Mouse (Mus musculus) cerebellum, adult 9-10 months (tissue): ENCODE results near the gene Milr1.
"Not testable (repeated sequence)": the region's sequence is repeated elsewhere in the genome, so short reads cannot be mapped to it uniquely, and the experiment has no call there.

ENCODE experiments used
- DNase-seq: peaks from one replicate; pipeline ENCODE4 v3.0.0; 2022

The Milr1 gene

DNA sequence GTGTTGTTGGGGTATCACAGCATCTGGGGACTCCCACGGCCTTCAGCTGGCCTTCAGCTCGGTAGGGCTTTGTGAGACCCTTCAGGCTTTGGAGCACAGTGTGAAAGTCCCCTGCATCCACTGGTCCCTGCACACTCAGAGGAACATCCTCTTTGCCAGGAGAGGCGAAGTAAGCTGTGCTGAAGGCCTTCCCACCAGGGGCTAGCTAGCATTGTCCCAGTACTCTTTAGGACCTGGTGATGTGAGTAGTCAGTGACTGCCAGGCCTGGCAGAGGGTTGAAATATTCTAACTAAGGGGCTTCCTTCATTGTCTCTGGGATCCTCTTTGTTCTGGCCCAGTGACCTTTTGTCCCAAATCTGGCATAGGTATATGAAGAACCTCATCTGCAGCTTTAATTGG is 14.4 kb upstream of the Milr1 start:
- DNase-seq, result no peak

DNA sequence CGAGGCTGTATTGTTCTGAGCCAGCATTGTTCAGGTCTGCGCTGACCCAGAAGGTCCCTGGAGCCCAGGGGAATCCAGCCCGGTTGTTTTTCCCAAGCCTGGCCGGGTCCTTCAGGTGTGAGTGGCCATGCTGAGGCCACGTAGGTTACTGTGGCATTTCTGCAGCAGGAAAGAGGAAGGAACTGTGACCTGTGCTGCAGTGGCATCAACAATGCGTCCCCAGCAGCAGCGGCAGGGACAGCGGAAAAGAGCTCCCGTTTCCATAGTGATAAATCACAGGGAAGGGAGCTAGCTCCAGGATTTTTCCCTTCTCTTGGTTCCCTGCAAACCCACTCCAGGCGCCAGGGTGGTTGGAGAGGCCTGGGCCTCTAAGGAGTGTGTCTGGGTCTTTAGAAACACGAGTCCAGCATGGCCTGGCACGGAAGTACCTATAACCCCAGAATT is 13.8 kb upstream of the Milr1 start:
- no peak for DNase-seq

DNA sequence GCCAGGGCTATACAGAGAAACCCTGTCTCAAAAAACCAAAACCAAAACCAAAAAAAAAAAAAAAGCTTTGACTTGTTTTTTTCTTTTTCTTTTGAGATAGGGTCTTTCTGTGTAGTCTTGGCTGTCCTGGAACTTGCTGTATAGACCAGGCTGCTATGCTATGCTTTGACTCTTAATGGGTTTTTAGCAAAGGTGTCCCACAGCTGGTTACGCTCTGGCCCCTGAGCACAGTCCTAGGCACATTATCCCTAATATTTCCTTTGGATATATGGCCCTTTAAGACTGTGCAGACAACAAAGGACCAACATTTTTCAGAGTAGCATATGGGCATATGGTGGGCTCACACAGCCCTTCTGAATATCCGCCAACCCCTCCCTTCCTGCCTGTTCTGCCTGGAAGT is 11.9 kb upstream of the Milr1 start:
- DNase-seq, result no peak

DNA sequence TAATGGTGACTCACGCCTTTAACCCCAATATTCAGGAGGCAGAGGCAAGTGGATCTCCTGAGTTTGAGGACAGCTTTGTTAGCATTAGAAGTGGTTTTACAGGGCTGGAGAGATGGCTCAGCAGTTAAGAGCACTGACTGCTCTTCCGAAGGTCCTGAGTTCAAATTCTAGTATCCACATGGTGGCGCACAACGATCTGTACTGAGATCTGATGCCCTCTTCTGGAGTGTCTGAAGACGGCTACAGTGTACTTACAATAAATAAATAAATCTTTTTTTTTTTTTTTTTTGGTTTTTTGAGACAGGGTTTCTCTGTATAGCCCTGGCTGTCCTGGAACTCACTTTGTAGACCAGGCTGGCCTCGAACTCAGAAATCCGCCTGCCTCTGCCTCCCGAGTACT is 10.3 kb upstream of the Milr1 start:
- DNase-seq, result not testable (repeated sequence)

DNA sequence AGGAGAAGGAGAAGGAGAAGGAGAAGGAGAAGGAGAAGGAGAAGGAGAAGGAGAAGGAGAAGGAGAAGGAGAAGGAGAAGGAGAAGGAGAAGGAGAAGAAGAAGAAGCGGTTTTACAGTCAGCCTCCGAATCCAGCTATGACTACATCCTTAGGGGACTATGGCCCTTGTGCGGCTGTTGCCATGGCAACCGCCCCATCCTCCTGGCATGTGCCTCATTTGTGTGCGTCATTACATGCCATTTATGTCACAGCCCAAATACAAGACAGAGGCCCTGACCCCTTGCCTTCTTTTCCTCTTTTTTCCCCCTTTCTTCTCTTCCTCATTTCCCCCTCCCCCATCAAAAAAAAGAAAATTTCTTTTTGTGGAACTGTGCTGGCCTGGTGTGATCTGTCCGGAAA is 9.8 kb upstream of the Milr1 start:
- DNase-seq, result no peak

DNA sequence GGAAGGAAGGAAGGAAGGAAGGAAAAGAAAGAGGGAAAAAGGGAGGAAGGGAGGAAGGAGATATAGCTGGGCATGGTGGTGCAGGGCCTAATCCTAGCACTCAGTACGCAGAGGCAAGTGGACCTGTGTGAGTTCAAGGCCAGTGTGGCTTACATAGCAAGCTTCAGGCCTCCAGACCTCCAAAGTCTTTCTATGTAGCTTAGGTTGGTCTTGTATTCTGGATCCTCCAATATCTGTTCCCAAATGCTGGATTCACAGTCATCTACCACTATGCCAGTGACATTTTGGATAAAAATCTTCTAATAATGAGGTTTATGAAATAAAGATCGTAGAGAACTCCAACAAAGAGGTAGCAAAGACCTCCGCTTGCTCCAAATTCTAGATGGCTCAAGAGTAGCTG is 9.2 kb upstream of the Milr1 start:
- DNase-seq, result no peak

DNA sequence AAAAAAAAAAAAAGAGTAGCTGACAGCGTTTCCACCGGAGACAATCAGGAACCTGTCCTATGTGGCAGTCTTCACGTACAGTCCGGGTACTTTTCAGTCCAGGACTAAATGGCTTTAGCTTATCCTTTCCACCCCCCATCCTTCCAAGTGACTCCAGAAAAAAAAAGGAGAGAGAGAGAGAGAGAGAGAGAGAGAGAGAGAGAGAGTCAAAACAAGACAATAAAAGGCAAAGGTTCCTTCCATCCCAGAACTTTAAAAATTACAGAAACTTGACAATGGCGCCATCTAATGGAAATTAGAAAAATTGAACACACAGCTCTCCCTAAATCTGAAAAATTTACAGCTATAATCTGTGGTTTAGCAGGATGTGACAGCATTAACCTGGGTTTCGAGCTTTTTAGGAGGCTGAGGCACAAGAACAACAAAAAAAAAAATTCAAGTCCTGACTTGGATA is 8.6 kb upstream of the Milr1 start:
- peak; percentile 34 for DNase-seq

DNA sequence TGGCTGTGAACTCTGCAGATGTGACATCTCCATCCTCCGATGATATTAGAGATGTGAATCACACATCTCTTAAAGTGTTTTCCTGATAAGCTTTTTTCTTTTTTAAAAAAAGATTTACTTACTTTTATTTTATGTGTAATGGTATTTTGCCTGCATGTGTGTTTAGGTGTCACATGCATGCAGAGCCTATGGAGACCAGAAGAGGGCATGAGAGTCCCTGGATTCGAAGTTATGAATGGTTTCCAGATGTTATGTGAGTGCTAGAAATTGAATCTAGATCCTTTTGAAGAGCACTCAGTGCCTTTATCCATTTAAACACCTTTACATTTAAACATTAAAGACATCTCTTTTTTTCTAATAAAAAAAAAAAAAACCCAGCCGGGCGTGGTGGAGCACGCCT is 6.1 kb upstream of the Milr1 start:
- DNase-seq, result no peak

DNA sequence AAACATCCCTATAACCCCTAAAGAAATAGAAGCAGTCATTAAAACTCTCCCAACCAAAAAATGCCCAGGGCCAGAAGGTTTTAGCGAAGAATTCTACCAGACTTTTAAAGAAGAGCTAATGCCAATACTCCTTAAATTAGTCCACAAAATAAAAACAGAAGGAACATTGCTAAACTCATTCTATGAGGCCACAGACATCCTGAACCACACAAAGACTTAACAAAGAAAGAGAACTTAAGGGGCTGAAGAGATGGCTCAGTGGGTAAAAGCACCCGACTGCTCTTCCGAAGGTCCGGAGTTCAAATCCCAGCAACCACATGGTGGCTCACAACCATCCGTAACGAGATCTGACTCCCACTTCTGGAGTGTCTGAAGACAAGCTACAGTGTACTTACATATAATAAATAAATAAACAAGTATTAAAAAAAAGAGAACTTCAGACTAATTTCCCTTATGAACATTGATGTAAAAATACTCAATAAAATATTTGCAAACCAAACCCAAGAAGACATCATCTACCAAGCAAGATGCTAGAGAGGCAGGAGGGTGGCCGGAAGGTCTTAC is 1.4 kb upstream of the Milr1 start:
- not testable (repeated sequence) for DNase-seq

DNA sequence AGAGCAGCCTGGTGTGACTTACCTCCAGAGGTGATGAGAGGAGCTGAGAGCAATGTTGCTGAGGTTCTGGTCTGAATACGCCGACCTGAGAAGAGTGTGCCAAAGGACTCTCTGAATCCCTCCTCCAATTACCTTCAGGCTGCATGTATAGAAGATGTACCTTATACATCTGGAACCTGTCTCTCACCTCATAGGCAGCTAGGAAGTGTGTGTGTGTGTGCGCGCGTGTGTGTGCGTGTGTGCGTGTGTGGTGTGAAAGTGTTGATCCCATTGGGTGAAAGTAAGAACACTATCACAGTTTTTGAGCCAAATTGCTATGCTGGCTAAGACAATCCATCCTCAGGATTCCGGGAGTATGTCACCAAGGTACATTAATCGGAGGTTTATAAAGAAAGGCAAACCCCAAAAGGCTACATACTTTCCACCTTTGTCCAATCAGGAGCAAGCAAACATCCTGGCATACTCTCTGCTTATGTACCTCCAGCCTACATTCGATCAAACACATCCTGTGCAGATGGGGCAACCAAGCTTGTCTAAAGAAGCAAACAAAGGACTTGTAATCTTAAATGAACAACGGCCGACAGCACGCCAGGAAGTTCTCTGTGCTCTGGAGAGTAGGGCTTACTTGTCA is 790 bp upstream of the Milr1 start, which contains the start of gene Pecam1:
TSS of gene Pecam1 (minus strand) at position 508 of the 631 bp plus-strand sequence.
- no peak for DNase-seq

DNA sequence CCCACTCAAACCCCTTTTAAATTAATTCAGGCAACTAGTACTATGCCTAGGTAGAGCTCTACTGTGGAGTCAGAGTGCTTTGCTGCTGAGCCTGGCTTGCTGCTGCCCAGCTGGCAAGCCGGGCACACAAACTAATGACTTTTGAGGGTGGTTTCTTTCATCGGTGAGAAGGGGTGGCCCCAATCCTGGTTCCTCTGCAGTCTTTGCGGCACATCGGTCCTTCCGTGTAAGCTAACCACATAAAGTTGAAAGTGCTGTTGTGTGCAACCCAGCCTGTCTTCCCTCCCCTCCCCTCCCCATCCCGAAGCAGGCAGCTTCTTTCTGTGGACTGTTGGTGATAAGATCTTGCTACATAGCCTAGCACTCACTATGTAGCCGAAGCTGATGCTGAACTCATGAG is 1.1 kb downstream of the Milr1 start:
- no peak for DNase-seq

DNA sequence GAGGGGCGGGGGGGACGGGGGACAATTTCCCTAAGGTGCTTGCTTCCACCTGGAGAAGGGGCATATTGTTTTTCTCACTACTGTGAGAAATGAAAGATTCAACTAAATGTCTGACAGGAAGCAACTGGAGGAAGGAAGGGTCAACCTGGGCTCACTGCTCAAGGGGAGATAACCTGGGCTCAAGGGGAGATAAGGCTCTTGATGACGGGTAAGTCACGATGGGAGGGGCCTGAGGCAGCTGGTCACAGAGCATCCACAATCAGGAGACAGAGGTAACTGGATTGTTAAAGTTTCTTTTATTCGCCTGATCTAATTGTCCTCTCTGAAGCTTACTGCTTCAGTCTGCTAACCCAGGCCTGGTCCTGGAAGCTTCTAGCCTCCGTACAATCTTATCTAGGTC is 2.3 kb downstream of the Milr1 start:
- DNase-seq, result no peak

DNA sequence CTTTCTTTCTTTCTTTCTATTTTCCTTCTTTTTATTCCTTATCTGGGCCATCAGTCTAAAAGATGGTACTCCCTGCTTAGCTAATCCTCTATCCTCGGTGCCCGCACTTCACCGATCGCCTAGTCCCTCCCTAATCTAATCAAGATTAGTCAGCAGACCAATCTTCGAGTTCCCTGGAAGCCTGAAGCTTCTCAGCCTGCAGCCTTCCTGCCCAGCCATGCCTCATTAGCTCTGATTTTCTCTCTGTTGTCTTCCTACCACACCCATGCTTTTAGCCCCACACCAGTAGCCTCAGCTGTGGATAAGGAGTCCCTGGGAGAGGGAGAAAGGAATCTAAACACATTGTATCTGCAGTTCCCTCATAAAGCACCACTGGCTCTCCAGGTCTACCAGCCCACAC is 4.6 kb downstream of the Milr1 start:
- no peak for DNase-seq

DNA sequence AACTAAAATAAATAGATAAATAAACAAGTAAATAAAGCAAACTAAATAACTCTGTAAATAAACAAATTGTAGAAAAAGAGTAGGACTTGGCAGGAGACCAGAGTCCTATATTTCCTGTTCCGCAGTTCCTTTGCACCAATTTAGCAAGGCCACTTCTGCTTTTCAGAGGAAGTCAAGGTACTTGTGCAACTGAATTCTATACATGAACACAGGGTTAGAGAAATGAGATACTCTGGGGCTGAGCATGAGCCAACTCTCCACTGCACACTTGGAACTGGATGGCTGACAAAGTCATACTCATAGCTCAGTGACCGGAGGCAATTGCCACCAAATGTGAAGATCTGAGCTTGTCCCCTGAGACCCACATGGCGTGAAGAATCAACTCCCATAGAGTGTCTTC is 8.0 kb downstream of the Milr1 start:
- DNase-seq, result no peak

DNA sequence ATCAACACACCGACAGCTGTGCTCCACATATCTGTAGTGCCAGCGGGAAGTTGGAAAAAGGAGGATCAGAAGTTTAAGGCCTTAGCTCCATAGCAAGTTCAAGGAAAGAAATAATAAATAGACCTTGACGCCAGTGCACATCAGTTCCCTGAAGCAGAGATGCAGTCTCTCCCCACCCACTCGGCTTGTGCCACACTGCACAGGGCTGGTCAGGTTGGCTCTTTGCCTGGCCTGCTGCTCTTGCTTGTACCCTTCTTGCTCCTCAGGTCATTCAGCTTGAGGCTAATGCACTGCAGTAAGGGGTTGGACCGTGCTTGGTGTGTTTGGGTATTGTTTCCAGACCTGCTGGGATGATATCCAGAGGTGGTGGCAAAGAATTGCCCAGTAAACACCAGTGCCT is 9.5 kb downstream of the Milr1 start:
- no peak for DNase-seq

DNA sequence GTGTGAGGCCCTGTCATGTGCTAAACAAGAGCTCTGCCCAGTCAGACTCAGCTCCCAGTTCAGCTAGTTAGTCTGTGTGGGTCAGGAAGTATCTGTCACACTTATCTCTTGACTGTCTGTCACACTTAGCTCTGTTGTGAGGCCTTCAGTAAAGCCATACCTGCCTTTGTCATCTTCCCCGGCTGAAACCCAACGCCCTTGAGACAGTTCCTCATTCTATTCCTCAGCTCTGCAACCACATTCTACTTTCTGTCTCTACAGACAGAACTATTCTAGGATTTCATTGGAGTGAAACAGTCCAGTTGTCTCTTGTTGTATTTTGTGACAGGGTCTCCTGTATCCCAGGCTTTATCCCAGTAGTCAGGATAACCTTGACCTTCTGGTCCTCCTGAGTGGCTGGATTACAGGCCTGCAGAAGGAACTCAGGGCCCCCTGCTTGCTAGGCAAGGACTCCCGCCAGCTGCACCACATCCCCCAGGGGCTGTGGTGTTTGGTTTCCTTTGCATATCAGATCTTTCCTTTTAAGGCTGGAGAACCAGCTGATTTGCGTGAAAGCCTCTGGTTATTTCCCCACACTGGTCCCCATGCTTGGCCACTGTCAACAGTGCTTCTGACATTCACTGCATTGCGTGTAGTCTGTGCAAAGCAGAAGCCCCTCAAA is 11.2 kb downstream of the Milr1 start:
- no peak for DNase-seq

DNA sequence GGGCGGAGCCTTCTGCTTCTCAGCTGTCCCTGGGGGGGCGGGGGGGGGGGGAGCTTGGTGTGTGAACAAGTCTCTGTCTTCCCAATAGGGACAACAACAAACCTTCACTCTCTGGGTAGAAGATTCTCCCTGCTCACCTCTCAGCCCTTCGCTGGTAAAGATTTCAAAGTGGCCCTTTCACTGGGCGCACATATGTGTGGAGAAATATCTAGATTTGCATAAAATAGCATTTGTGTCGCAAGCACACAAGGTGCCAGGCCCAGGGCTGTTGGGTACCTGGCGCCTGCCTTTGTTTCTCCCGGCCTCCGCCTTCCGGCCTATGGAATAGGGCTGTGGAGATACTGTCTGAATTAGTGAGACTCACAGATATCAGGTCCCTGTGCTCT is 11.8 kb downstream of the Milr1 start:
- DNase-seq, result no peak

DNA sequence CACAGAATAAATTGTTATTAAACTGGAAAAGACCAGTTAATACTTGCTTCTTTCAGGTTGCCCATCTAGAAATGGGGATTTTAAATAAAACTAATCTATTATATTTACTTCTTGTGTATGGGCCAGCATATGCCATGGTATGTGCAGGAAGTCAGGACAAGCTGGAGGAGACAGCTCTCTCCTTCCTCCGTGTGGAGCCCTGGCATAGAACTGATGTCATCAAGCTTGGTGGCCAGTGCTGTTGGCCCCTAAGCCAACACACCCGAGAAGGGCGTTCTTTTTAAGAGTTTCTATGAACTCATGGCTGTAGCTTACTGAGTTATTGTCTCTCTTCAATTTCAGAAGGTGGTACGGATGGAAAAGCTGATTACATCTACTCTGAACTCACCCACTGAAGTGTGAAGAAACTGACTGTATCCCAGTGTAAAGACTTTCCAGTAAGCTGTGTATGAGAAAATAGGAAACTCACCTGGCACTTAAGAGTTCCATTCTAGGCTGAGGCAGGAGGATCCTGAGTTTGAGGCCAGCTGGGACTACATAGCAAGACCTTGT is 15.7 kb downstream of the Milr1 start:
- no peak for DNase-seq

DNA sequence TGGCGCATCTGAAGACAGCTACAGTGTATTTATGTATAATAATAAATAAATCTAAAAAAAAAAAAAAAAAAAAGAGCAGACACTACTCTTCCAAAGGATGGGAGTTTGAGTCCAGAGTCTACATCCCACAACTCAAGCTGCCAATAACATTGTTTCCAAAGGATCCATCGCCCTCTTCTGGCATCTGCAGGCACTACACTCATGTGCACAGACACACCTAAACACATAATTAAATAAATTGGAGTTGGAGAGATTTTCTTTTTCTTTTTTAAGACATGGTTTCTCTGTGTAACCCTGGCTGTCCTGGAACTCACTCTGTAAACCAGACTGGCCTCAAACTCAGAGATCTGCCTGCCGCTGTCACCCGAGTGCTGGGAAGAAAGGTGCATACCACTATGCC is 16.5 kb downstream of the Milr1 start:
- DNase-seq, result no peak

DNA sequence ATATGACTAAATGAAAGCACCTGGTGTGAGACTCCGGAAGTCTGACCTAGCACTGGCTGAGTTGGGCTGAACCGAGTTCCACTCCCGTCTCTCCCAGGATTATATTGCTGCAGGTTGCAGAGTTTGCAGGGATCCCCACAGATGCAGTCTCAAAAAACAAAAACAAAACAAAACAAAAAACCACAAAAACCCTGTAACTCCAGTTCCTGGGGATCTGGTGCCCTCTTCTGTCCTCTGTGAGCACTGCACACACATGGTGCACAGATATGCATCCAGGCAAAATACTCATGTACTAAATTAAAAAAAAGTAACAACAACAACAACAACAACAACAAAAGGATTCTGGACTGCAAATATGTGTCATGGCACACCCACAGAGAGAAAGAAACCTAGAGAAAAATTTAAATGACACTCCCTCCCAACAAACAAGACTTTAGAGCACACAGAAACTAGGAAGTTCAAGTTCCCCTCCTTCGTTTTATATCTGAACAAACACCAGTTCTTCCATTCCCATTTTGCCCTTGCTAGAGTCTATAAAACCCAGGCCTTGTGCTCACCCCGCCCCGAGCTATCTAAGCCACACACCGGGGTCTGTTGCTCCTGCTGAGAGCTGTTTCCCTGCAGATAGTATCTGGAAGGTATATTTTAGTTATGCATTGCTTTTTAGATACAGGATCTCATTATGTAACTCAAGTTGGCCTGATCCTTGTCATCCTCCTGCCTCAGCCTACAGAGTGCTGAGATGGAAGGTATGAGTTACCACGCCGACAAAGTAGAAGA is 19.4 kb downstream of the Milr1 start:
- no peak for DNase-seq

DNA sequence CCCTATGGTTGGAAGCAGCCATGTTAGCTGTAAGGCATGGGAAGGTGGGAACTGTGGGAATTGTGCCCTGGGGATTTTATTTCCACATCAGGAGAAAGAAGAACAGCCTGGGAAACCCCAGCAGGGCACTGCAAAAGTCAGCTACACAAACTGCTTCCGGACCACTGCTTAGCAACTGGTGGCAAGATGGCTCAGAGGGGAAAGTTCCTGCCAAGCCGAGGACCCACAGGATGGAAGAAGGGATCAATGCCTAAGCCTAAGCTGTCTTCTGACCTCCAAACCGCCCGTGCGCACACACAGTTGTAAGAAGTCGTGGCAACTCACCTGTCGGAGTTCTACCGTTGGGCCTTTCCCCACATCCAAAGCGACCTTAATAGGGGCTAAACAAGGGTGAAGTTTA is 22.0 kb downstream of the Milr1 start:
- DNase-seq, result no peak

DNA sequence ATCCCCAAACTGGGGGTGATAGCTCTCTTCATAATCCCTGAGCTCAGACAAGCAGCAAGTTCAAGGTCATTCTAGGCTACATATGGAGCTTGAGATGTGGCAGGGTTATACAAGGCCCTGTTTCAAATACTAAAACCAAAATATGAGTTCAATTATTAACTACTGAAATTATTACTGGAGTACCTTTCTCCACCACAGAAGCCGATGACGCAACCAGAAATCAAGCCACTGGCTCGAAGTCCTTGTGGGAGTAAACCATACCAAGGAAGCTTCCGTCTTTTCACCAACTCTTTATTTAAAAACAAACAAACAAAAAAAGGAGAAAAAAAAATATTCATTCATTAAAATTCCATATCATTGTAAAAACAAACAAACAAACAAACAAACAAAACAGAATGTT is 25.9 kb downstream of the Milr1 start:
- peak; percentile 21 for DNase-seq

DNA sequence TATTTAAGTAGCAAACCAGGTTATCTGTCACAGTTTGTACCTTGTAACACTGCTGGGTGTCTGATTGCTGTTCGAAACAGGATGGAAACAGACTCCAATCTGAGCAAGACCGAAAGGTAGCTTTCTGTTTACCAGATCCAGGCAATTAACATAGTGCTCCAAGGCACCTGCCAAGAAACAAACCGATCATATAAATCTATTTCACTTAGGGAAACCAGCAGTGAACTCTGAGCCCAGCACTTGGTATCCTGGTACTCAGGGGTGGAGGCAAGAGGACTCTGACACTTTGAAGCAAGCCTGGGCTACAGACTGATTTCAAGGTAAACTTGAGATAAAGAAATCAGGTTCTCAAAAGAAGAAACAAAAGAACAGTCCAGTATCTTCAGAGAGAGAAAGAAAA is 26.4 kb downstream of the Milr1 start:
- DNase-seq, result peak; percentile 22

DNA sequence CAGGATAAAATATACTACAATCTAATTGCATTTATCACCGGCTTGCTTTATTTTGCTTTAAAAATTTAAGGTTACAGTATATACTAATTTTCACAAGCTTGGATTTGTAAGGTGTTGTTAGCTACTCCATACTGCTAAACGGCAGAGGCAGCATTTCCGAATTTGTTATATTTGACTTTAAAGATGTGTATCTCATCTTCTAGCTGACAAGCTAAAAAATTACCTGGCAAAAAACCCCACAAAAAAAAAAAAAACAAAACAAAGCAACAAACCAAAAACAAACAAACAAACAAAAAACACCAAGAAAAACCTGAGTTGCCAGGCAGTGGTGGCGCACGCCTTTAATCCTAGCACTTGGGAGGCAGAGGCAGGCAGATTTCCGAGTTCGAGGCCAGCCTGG is 27.1 kb downstream of the Milr1 start:
- no peak for DNase-seq
